Mouse (Mus musculus) CD4-positive, CD25-positive, alpha-beta regulatory T cell (primary cell): ENCODE data around the gene Nmrk1. TPM values are rescaled to one million over a fixed set of nuclear protein-coding genes. Genes with fewer than 3 reads are reported as not detected.

Source experiments
- polyA plus RNA-seq: library from polyadenylated mRNA; unstranded; fragments of 100-300 nt; shearing (Covaris generic); gene quantifications from one replicate; pipeline ENCODE4 v1.2.1, GENCODE M21; 2017

Gene Nmrk1
- 7.0 TPM for polyA plus RNA-seq

DNA sequence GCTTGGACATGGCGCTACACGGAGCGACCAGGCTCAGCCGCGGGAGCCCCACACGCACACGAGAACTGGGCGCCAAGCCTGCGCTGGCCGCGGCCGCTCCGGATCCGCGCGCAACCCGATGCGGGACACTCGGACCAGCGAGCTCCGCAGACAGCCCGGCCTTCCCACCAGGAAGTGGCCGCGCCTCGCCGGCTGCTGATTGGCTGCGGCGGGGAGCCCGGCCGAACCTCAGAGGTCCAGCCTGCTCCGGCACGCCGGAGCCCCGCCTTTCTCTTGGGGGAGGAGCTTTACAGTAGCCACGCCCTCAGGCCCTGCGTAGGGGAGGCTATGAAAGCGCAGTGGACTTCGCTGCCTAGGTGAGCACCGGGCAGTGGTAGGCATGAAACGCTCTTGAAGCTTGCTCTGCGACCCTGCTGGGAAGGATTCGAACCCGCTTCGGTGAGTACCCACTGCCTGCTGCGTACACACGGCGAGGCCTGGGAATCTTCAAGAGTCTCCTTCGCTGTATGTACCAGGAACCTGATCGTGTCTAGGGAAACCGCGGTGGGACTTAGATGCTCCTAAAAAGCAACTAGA lies at the start of gene Nmrk1, which contains the start of gene Ostf1:
Nmrk1 (plus strand) TSS at position 307 of the 576 bp plus-strand sequence.
Ostf1 (minus strand) TSS at position 180 of the 576 bp plus-strand sequence.

DNA sequence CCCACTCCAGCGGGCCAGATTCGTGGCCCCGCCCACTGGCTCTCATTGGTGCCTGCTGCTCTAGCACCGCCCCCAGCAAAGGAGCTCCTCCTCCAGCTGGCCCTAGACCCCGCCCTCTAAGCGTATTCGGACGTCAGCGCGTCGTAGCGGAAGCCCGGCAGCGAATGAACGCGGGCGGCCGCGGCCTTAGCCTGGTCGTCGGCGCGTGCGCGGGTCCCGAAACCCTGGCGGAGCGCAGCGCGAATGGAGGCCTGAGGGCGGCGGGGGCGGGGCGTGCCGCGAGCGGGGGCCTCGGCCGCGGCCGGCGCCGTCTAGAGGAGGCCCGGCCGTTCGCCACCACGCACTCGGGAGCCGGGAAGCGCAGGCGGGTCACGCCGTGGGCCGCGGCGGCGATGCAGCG lies 38.9 kb downstream of the Nmrk1 start, which contains the start of gene Carnmt1:
Carnmt1 (plus strand) TSS at position 157 of the 400 bp plus-strand sequence.

Other genes starting within 250 kb of the Nmrk1 start
- gene Ostf1, start 127 bp upstream of the Nmrk1 start, polyA plus RNA-seq = 152 TPM
- gene Carnmt1, start 38.8 kb downstream of the Nmrk1 start, polyA plus RNA-seq = 22.5 TPM
- gene D030056L22Rik, start 81.2 kb downstream of the Nmrk1 start, polyA plus RNA-seq = 28.5 TPM
- 0.44 TPM for gene Trpm6, start 118.0 kb downstream of the Nmrk1 start, polyA plus RNA-seq